Mouse (Mus musculus) right cerebral cortex, postnatal 36 days (tissue): Measurements from ENCODE around the gene Tm9sf1.

Experiments
- DNase-seq, 2 experiments: peaks; one replicate each; pipeline ENCODE4 v3.0.0; 2022; ENCODE audit warnings: low spot score in 2 of 2, mixed read lengths in 1 of 2

The Tm9sf1 gene

DNA sequence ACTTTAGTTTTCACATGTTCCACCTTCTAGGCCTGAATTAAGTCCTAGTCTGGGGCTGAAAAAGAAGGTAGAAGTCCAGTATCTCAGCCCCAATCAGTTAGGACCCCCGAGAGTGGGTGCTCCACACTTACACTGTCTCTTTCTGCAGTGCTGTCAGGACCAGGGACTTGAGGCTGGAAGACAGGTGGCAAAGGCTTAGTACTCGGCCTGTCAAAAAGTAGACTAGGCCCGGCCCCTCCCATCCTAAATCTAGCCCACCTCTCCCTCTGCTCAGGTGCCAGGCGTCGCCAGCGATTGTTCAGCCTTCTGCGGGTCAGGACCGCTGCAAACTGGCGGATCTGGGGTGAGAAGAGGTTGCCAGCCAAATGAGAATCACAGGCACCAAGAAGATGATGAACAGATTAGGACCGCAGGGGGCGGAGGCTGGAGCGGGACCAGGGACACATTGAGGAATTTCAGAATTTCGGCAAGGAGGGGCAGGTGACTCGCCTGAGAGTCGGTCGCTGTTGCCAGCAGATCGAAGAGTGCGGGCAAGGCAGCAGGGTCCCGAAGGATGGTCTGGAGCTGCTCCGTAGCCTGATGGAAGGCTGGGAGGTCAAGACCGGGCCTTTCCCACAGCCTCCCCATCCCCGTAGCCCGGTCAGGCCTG is 8.6 kb downstream of the Tm9sf1 start:
- DNase-seq, result peak; percentile 15 to 17

GRCm38 (mm10) chr14:55629312-55629711 is 14.3 kb downstream of the Tm9sf1 start:
- DNase-seq, result no peak

- DNase-seq, result no peak
These were observed 15.4 kb downstream of the Tm9sf1 start for GRCm38 (mm10) chr14:55628077-55628827.

DNA sequence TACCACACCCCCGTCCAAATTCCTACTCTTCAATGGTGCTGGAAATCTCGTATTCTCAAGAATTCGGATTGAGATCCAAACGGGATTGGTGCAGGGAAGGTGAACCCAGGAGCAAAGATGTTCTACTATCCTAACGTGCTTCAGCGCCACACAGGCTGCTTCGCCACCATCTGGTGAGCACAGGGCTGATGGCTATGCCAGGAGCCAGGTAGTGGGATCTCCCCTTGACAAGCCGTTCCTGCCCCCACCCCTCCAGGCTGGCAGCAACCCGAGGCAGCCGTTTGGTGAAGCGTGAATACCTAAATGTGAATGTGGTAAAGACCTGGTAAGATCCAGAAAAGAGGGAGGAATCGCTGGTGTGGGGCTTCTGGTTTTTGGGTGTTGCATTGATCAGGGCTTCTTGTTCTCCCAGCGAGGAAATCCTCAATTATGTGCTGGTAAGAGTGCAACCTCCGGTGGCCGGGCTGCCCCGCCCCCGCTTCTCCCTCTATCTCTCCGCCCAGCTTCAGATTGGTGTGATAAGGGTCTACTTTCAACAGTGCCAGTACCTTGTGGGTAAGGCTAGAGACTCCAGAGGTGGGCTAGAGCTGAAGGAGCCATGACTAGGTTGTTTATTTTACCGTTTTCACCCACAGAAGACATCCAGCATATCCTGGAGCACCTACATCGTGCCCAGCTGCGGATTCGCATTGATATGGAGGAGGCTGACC is 25.0 kb downstream of the Tm9sf1 start:
- no peak for DNase-seq

DNA sequence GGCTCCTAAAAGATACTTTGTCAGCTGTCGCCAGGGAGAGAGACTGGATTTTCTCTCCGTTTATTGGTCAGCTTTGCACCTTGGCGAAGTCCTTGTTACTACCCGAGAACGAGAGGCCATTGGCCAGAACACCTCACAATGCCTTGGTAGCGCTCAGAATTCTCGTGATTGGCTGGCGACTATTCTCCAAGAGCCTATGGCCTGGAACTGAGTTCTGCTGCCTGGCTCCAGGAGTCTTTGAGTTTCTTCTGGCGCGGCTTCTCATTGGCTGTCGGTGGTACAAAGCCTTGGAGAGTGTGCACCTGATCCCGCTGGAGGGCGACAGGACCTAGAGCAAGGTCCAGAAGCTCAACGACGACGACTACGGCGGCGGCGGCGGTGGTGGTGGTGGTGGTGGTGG is 25.8 kb downstream of the Tm9sf1 start, which contains the start of gene Rec8:
Rec8 (plus strand) TSS at position 216 of the 400 bp plus-strand sequence.
- no peak for DNase-seq

- no peak for DNase-seq
These were observed 26.8 kb downstream of the Tm9sf1 start for GRCm38 (mm10) chr14:55616844-55617243.

DNA sequence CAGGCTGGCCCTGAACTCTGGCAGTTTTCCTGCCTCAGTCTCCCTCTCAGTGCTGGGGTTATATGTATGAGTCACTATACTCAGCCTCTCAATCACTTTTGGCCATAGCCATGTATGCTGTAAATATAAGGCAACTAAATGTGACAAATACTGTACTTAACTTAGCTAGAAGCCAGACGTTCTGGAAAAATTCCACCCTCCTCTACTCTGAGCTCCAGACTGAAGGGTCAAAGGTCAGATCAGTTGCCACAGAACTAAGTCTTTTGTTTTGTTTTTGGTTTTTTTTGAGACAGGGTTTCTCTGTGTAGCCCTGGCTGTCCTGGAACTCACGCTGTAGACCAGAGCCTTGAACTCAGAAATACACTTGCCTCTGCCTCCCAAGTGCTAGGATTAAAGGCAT is 27.7 kb downstream of the Tm9sf1 start:
- no peak for DNase-seq

DNA sequence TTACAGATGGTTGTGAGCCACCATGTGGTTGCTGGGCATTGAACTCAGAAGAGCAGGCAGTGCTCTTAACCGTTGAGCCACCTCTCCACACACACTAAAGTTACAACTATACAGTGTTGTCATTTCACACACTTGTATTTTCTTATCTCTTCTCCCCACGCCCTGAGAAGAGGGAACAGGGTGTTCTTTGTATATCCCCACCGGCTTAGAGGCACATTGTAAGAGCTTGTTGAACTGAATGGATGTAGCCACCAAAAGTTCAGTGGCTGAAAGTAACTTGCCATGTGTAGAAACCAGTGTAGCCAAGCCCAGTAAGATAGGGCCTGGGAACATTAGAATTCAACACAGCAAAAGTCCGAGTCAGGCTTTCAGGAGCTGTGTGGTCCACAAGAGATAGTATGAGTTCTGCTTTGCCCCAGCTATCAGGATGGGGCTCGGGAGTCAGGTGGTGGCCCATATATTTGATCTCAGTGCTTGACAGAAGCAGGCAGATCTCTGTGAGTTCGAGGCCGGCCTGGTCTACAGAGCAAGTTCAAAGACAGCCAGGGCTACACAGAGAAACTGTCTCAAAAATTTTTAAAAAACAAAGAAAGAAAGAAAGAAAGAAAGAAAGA is 28.9 kb downstream of the Tm9sf1 start:
- no peak for DNase-seq

GRCm38 (mm10) chr14:55613346-55613745 is 30.3 kb downstream of the Tm9sf1 start:
- DNase-seq, result no peak

DNA sequence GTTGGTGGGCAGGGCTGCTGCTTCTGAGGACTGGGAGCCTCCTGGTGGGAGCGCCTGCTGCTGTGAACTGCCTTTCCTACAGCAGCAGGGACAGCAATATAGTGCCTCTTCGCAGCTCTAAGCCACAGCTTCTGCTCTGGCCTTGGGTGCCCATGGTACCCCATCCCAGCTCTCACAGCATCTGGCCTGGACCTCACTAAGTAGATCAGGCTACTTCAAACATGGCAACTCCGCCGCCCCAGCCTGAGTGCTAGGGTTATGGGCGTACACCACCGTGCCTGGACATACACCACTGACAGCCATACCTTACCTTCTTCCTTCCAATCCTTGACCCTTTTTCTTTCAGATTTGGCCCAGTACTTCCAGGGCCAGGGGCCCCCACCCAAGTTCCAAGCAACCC is 35.3 kb downstream of the Tm9sf1 start:
- no peak for DNase-seq

DNA sequence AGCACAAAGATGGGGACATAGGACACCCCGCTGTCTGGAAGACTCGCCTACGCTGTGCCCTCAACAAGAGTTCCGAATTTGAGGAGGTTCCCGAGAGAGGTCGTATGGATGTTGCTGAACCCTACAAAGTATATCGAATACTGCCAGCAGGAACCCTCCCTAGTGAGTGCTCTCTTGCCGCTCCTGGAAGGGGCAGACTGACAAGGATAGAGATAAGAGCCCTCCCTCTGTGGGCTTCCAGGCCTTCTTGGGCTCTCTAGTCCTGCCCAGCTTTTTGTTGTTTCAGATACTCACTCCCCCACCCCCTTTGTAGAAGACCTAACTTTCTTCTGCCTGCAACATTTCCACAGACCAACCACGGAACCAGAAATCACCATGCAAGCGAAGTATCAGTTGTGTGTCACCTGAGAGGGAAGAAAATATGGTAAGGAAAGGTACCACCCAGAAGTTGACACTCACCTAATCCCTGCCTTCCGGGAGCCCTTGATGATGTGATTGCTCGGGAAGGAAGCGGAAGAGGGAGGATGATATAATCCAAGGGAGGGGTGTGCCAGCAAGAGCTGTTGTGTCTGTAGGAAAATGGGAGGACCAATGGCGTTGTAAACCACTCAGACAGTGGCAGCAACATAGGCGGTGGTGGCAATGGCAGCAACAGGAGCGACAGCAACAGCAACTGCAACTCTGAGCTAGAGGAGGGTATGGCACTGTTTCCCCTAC is 37.7 kb downstream of the Tm9sf1 start:
- no peak for DNase-seq

DNA sequence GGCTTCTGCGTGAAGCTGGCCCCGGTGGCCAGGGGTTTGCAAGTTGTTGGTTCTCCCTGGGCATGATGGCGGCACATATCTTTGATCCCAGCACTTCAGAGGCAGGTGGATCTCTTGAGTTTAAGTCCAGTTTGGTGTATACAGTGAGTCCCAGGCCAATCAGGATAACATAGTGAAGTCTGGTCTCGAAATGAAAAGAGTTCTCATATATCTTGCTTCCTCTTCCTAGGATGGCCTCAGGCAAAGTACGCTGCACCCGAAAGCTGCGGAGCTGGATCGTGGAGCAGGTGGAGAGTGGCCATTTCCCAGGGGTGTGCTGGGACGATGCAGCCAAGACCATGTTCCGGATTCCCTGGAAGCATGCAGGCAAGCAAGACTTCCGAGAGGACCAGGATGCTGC is 38.8 kb downstream of the Tm9sf1 start:
- no peak for DNase-seq

- peak; percentile 81 to 86 for DNase-seq
These were observed 39.7 kb downstream of the Tm9sf1 start for GRCm38 (mm10) chr14:55603633-55604576.

DNA sequence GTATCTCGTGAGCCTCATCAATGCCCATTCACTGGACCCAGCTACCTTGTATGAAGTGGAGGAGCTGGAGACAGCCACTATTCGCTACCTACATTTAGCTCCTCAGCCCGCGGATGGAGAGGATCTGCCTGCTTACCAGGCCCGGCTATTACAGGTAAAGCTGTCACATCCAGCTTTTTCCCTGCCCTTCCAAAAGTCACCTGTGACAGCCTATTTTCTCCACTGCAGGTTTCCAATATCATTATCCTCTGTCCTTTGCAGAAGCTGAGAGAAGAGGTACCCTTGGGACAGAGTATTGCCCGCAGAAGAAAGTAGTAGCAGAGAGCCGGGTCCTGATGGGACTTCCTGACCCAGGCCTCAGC is 40.4 kb downstream of the Tm9sf1 start, which contains the start of gene Irf9:
Irf9 (plus strand) TSS at position 301 of the 362 bp plus-strand sequence.
- DNase-seq, result no peak

GRCm38 (mm10) chr14:55598521-55599390 is 44.9 kb downstream of the Tm9sf1 start:
- DNase-seq, result no peak

GRCm38 (mm10) chr14:55596036-55596690 is 47.4 kb downstream of the Tm9sf1 start:
- DNase-seq, result no peak

- no peak for DNase-seq
These were observed 51.4 kb downstream of the Tm9sf1 start for GRCm38 (mm10) chr14:55592226-55592625.

- peak; percentile 94 to 97 for DNase-seq
These were observed 52.2 kb downstream of the Tm9sf1 start, which contains the start of gene Rnf31 for GRCm38 (mm10) chr14:55591331-55591891. Gene Rnf31, plus strand, starts transcription at chr14:55591708.
